Mouse (Mus musculus) kidney, adult 2 months (tissue): Measurements from ENCODE around the gene Phlpp1. TPM values are rescaled to one million over a fixed set of nuclear protein-coding genes. Genes with fewer than 3 reads are reported as not detected.
A peak's percentile ranks its signal among the peaks of the same experiment; 100 is the strongest.

ENCODE experiments used
- DNase-seq: peaks from one replicate; pipeline ENCODE4 v3.0.0; 2021
- H3K27ac ChIP-seq: fragments of 200-500 bp; 2 replicates; pipeline ENCODE4 v1.5.1; 2012; ENCODE audit warnings: low read depth, low read length, control low read depth, inconsistent platforms; ENCODE audit not compliant: insufficient read depth
- H3K27me3 ChIP-seq: fragments of 200-500 bp; replicated peaks from 2 replicates; pipeline ENCODE4 v1.6.1; 2012; ENCODE audit warnings: mild to moderate bottlenecking, moderate library complexity, low read length, inconsistent platforms; ENCODE audit not compliant: control insufficient read depth, insufficient read depth
- H3K36me3 ChIP-seq: fragments of 200-500 bp; 2 replicates; pipeline ENCODE4 v1.6.1; 2012; ENCODE audit warnings: mild to moderate bottlenecking, moderate library complexity, low read length, inconsistent platforms; ENCODE audit not compliant: control insufficient read depth, insufficient read depth
- H3K4me1 ChIP-seq: fragments of 200-500 bp; 2 replicates; pipeline ENCODE4 v1.6.1; 2011; ENCODE audit warnings: low read length; ENCODE audit not compliant: control insufficient read depth, insufficient read depth
- H3K4me3 ChIP-seq: fragments of 200-500 bp; 2 replicates; pipeline ENCODE4 v1.5.1; 2011; ENCODE audit warnings: mild to moderate bottlenecking, low read depth, low read length, control low read depth; ENCODE audit not compliant: insufficient read depth
- CTCF ChIP-seq: fragments of 200-500 bp; conservative IDR thresholded peaks from 2 replicates; pipeline ENCODE4 v1.5.1; 2011; ENCODE audit warnings: low read depth, mild to moderate bottlenecking, control low read depth, low read length, moderate library complexity, mixed read lengths; ENCODE audit not compliant: insufficient read depth, insufficient read length
- POLR2A ChIP-seq: fragments of 200-500 bp; IDR thresholded peaks from one replicate; pipeline ENCODE4 v1.6.1; 2011; ENCODE audit warnings: low read depth, low read length, control low read depth
- WGBS: fragments of 180-500 bp; shearing (Covaris S2); methylation state at CpG from one replicate; pipeline ENCODE4 v1.1.7; 2018; 5-methylcytosine and 5-hydroxymethylcytosine counted together
- polyA plus RNA-seq: library from polyadenylated mRNA; depleted of rRNA; stranded (reverse); fragments of >200 nt; gene quantifications from 2 replicates; pipeline ENCODE4 v1.2.3, GENCODE M21; 2012

Gene Phlpp1
- polyA plus RNA-seq, 1 experiment = 10.2 TPM

DNA sequence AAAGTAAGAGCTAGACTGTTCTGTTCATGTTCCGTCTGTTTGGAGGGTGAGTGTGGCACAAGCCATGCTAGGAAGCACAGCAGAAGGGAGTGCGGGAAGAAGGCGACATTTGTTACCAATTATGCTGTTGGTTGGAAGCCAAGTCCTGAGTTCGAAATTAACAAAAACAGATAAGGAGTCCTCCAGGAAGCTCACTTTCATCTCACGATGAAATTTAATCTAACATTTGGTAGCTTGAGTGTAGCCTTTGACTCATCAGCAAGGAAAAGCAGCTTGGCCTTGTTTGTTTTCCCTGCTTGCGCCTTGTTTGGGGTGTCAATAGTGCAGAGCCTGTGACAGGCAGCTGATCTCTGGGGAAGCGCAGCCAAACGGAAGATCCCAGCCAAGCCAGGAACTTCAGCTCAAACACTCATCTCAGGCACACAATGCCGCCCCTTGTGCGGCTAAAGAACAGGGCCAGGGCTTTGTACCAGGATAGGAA lies 16.4 kb upstream of the Phlpp1 start:
- peak; percentile 40 for DNase-seq

GRCm38 (mm10) chr1:106155702-106156101 lies 15.8 kb upstream of the Phlpp1 start:
- no peaks in the 10 kb centered on the region for H3K4me1 ChIP-seq
- DNase-seq = no peak
- H3K36me3 ChIP-seq = no peaks in the 10 kb centered on the region
- WGBS = 79% methylated on average over 6 of the region's 6 CpGs
- H3K4me3 ChIP-seq = no peak overlapping the region
- TF ChIP-seq POLR2A (no peak), CTCF (no peak)
- no peak overlapping the region for H3K27ac ChIP-seq
- no peaks in the 10 kb centered on the region for H3K27me3 ChIP-seq

More for the DNA sequence above, 16.4 kb upstream of the Phlpp1 start:
- no peaks in the 10 kb centered on the region for H3K36me3 ChIP-seq
- no peak overlapping the region for H3K27ac ChIP-seq
- H3K4me1 ChIP-seq = no peaks in the 10 kb centered on the region
- no peaks in the 10 kb centered on the region for H3K27me3 ChIP-seq
- H3K4me3 ChIP-seq = no peak overlapping the region
- 64% methylated on average over 10 of the region's 10 CpGs for WGBS
- no peak for TF ChIP-seq CTCF
- no peak for TF ChIP-seq POLR2A

- TF ChIP-seq CTCF (no peak), POLR2A (no peak)
- Histone ChIP-seq H3K4me3 (no peak overlapping the region), H3K4me1 (no peaks in the 10 kb centered on the region), H3K27me3 (no peaks in the 10 kb centered on the region), H3K27ac (no peak overlapping the region), H3K36me3 (no peaks in the 10 kb centered on the region)
- 43% methylated on average over 4 of the region's 4 CpGs for WGBS
- DNase-seq = no peak
These were observed 13.5 kb upstream of the Phlpp1 start for GRCm38 (mm10) chr1:106157961-106158515.

- no peak for TF ChIP-seq POLR2A
- no peak for TF ChIP-seq CTCF
- Histone ChIP-seq H3K4me3 (no peak overlapping the region), H3K27me3 (no peaks in the 10 kb centered on the region), H3K4me1 (no peaks in the 10 kb centered on the region), H3K27ac (no peak overlapping the region), H3K36me3 (no peaks in the 10 kb centered on the region)
- DNase-seq = no peak
- WGBS = 99% methylated on average over 5 of the region's 5 CpGs
These were observed 11.9 kb upstream of the Phlpp1 start for GRCm38 (mm10) chr1:106159667-106160066.

- H3K4me3 ChIP-seq = no peak overlapping the region
- TF ChIP-seq POLR2A (no peak), CTCF (no peak)
- H3K27me3 ChIP-seq = no peaks in the 10 kb centered on the region
- no peaks in the 10 kb centered on the region for H3K4me1 ChIP-seq
- 80% methylated on average over 4 of the region's 4 CpGs for WGBS
- no peak for DNase-seq
- no peaks in the 10 kb centered on the region for H3K36me3 ChIP-seq
- H3K27ac ChIP-seq = no peak overlapping the region
These were observed 10.6 kb upstream of the Phlpp1 start for GRCm38 (mm10) chr1:106160916-106161315.

- 85% methylated on average over 7 of the region's 7 CpGs for WGBS
- TF ChIP-seq POLR2A = no peak
- no peak for TF ChIP-seq CTCF
- H3K4me1 ChIP-seq = no peaks in the 10 kb centered on the region
- H3K4me3 ChIP-seq = no peak overlapping the region
- DNase-seq = no peak
- H3K36me3 ChIP-seq = no peaks in the 10 kb centered on the region
- H3K27ac ChIP-seq = no peak overlapping the region
- no peaks in the 10 kb centered on the region for H3K27me3 ChIP-seq
These were observed 9.0 kb upstream of the Phlpp1 start for GRCm38 (mm10) chr1:106162581-106162980.

- no peak for TF ChIP-seq CTCF
- TF ChIP-seq POLR2A = no peak
- DNase-seq = no peak
- 91% methylated on average over 8 of the region's 8 CpGs for WGBS
- Histone ChIP-seq H3K4me1 (no peaks in the 10 kb centered on the region), H3K27me3 (no peaks in the 10 kb centered on the region), H3K36me3 (no peaks in the 10 kb centered on the region), H3K4me3 (no peak overlapping the region), H3K27ac (no peak overlapping the region)
These were observed 8.2 kb upstream of the Phlpp1 start for GRCm38 (mm10) chr1:106163401-106163800.

GRCm38 (mm10) chr1:106164111-106164510 lies 7.4 kb upstream of the Phlpp1 start:
- no peaks in the 10 kb centered on the region for H3K36me3 ChIP-seq
- no peak overlapping the region for H3K27ac ChIP-seq
- no peak overlapping the region for H3K4me3 ChIP-seq
- 94% methylated on average over 3 of the region's 3 CpGs for whole genome bisulfite sequencing
- no peak for DNase-seq
- H3K27me3 ChIP-seq = no peaks in the 10 kb centered on the region
- no peaks in the 10 kb centered on the region for H3K4me1 ChIP-seq
- TF ChIP-seq POLR2A (no peak), CTCF (no peak)
